Mouse (Mus musculus): ENCODE results near the gene Olfr97. TPM values are rescaled to one million over a fixed set of nuclear protein-coding genes. Genes with fewer than 3 reads are reported as not detected.

Olfr97 gene
- polyA plus RNA-seq, 1 experiment from 2014 or later: not detected

Other genes starting within 250 kb of the Olfr97 start
- 0.21 and 0.22 TPM in 2 replicates for gene H2-M5, start 247.8 kb downstream of the Olfr97 start, polyA plus RNA-seq (2014; fragmentation: Nextera tagmentation; extraction: Ambion mirVana)
- gene Zfp57, start 236.2 kb downstream of the Olfr97 start, polyA plus RNA-seq (2014; fragmentation: Nextera tagmentation; extraction: Ambion mirVana): 45.5 and 64.8 TPM in 2 replicates
- gene Mog, start 213.9 kb downstream of the Olfr97 start, polyA plus RNA-seq (2014; fragmentation: Nextera tagmentation; extraction: Ambion mirVana): 0.12 and 0.22 TPM in 2 replicates
- gene Gabbr1, start 191.4 kb downstream of the Olfr97 start, polyA plus RNA-seq (2014; fragmentation: Nextera tagmentation; extraction: Ambion mirVana): 8.4 and 10.2 TPM in 2 replicates
- 0.12 TPM in 1 of 2 replicates, not detected in the other for gene Olfr90, start 148.8 kb downstream of the Olfr97 start, polyA plus RNA-seq (2014; fragmentation: Nextera tagmentation; extraction: Ambion mirVana)
- 0.04 TPM in 1 of 2 replicates, not detected in the other for gene Olfr91, start 139.1 kb downstream of the Olfr97 start, polyA plus RNA-seq (2014; fragmentation: Nextera tagmentation; extraction: Ambion mirVana)
- not detected in 2 replicates for gene Olfr92, start 117.2 kb downstream of the Olfr97 start, polyA plus RNA-seq (2014; fragmentation: Nextera tagmentation; extraction: Ambion mirVana)
- not detected in 2 replicates for gene Olfr93, start 75.8 kb downstream of the Olfr97 start, polyA plus RNA-seq (2014; fragmentation: Nextera tagmentation; extraction: Ambion mirVana)
- gene Ubd, start 43.4 kb downstream of the Olfr97 start, polyA plus RNA-seq (2014; fragmentation: Nextera tagmentation; extraction: Ambion mirVana): 0.22 TPM in 1 of 2 replicates, not detected in the other
- gene Olfr94, start 36.3 kb downstream of the Olfr97 start, polyA plus RNA-seq (2014; fragmentation: Nextera tagmentation; extraction: Ambion mirVana): 0.10 and 0.21 TPM in 2 replicates
- gene Olfr95, start 24.2 kb downstream of the Olfr97 start, polyA plus RNA-seq (2014; fragmentation: Nextera tagmentation; extraction: Ambion mirVana): not detected in 2 replicates
- gene Olfr96, start 17.2 kb downstream of the Olfr97 start, polyA plus RNA-seq (2014; fragmentation: Nextera tagmentation; extraction: Ambion mirVana): 0.29 TPM in 1 of 2 replicates, not detected in the other
- not detected in 2 replicates for gene Olfr98, start 26.4 kb upstream of the Olfr97 start, polyA plus RNA-seq (2014; fragmentation: Nextera tagmentation; extraction: Ambion mirVana)
- 1.5 and 2.1 TPM in 2 replicates for gene H2-M3, start 32.9 kb upstream of the Olfr97 start, polyA plus RNA-seq (2014; fragmentation: Nextera tagmentation; extraction: Ambion mirVana)
- 0.25 TPM in 1 of 2 replicates, not detected in the other for gene Olfr99, start 46.1 kb upstream of the Olfr97 start, polyA plus RNA-seq (2014; fragmentation: Nextera tagmentation; extraction: Ambion mirVana)
- not detected in 2 replicates for gene Olfr101, start 67.0 kb upstream of the Olfr97 start, polyA plus RNA-seq (2014; fragmentation: Nextera tagmentation; extraction: Ambion mirVana)
- gene Olfr102, start 79.7 kb upstream of the Olfr97 start, polyA plus RNA-seq (2014; fragmentation: Nextera tagmentation; extraction: Ambion mirVana): not detected in 2 replicates
- 0.18 TPM in 1 of 2 replicates, not detected in the other for gene Olfr103, start 102.4 kb upstream of the Olfr97 start, polyA plus RNA-seq (2014; fragmentation: Nextera tagmentation; extraction: Ambion mirVana)
- gene Olfr104-ps, start 122.3 kb upstream of the Olfr97 start, polyA plus RNA-seq (2014; fragmentation: Nextera tagmentation; extraction: Ambion mirVana): 0.08 TPM in 1 of 2 replicates, not detected in the other
- not detected in 2 replicates for gene Olfr105-ps, start 141.7 kb upstream of the Olfr97 start, polyA plus RNA-seq (2014; fragmentation: Nextera tagmentation; extraction: Ambion mirVana)
- not detected in 2 replicates for gene Olfr106-ps, start 153.1 kb upstream of the Olfr97 start, polyA plus RNA-seq (2014; fragmentation: Nextera tagmentation; extraction: Ambion mirVana)
- gene Olfr107, start 161.9 kb upstream of the Olfr97 start, polyA plus RNA-seq (2014; fragmentation: Nextera tagmentation; extraction: Ambion mirVana): not detected in 2 replicates
- gene Olfr108, start 208.2 kb upstream of the Olfr97 start, polyA plus RNA-seq (2014; fragmentation: Nextera tagmentation; extraction: Ambion mirVana): not detected in 2 replicates
- not detected in 2 replicates for gene Olfr109, start 221.6 kb upstream of the Olfr97 start, polyA plus RNA-seq (2014; fragmentation: Nextera tagmentation; extraction: Ambion mirVana)
- not detected in 2 replicates for gene H2-M2, start 246.2 kb upstream of the Olfr97 start, polyA plus RNA-seq (2014; fragmentation: Nextera tagmentation; extraction: Ambion mirVana)

All from embryonic facial prominence, embryonic 14.5 days (tissue).